9 mouse cellular contexts compared by ENCODE assay signal in genomic region chr4:88537328-88537727, GRCm38 (mm10). TPM values are rescaled to one million over a fixed set of nuclear protein-coding genes. Genes with fewer than 3 reads are reported as not detected.
DNase-seq lines count a peak whose midpoint lies in the region; ATAC-seq and TF ChIP-seq lines count a peak whose summit lies in the region.
"Had no signal": no experiment of that assay in that cellular context is flagged by ENCODE, and none has a peak within 500 bp of the region (broad histone marks: within the 10 kb centered on the region; RNA-seq: fewer than 3 reads in every experiment).

No protein-coding gene starts in this region.

- no peak overlapping the region for H3K27ac ChIP-seq in heart, embryonic 12.5 days (ENCODE audit: poor library complexity, severe bottlenecking)
- H3K27ac ChIP-seq in lung, postnatal 0 days (ENCODE audit: low read length): peak overlapping the region; percentile 16

- no peaks in the 10 kb centered on the region for H3K9me3 ChIP-seq in heart, embryonic 12.5 days (replicated peaks)
- H3K9me3 ChIP-seq in lung, postnatal 0 days (ENCODE audit: low read length): no peaks in the 10 kb centered on the region

- H3K4me2 ChIP-seq in heart, embryonic 12.5 days: peak overlapping the region; percentile 1; the same call in 1 of the 2 replicates
- peak overlapping the region; percentile 40 for H3K4me2 ChIP-seq in lung, postnatal 0 days (replicated peaks; ENCODE audit: low read depth, low read length)

- WGBS in heart, embryonic 12.5 days: 52% methylated on average over 12 of the region's 12 CpGs
- WGBS in lung, postnatal 0 days: 14% methylated on average over 12 of the region's 12 CpGs

- TF ChIP-seq CTCF in lung, postnatal 0 days (IDR thresholded peaks at IDR 0.05): no peak

- TF ChIP-seq EP300 in lung, postnatal 0 days (IDR thresholded peaks at IDR 0.05): peak; percentile 76

- no peak overlapping the region for H3K4me3 ChIP-seq in heart, embryonic 12.5 days
- peak overlapping the region; percentile 19 for H3K4me3 ChIP-seq in lung, postnatal 0 days (ENCODE audit: low read depth, low read length)

- no peaks in the 10 kb centered on the region for H3K4me1 ChIP-seq in heart, embryonic 12.5 days (replicated peaks)
- 0 out of 2 replicates have a peak, but pooled peaks cover 4% of the 10 kb centered on the region for H3K4me1 ChIP-seq in lung, postnatal 0 days (ENCODE audit: insufficient read depth, low read depth, low read length)

- H3K27me3 ChIP-seq in heart, embryonic 12.5 days (replicated peaks): no peaks in the 10 kb centered on the region
- H3K27me3 ChIP-seq in lung, postnatal 0 days (replicated peaks; ENCODE audit: insufficient read depth, low read length): no peaks in the 10 kb centered on the region

- no peak overlapping the region for H3K9ac ChIP-seq in heart, embryonic 12.5 days
- no peak overlapping the region for H3K9ac ChIP-seq in lung, postnatal 0 days (replicated peaks; ENCODE audit: low read depth)

- peak; percentile 62; the same call in 1 of the 2 replicates for ATAC-seq in frontal cortex, adult (ENCODE audit: low TSS enrichment)
- no peak for ATAC-seq in heart, embryonic 12.5 days (ENCODE audit: insufficient number of reproducible peaks, low FRiP score)
- ATAC-seq in lung, postnatal 0 days: peak; percentile 87
- ATAC-seq in erythroid progenitor cell, adult 5-6 weeks (replicated peaks; ENCODE audit: low FRiP score, poor library complexity, severe bottlenecking): no peak
- ATAC-seq: midbrain, embryonic 16.5 days had no signal

- H3K36me3 ChIP-seq in heart, embryonic 12.5 days: no peaks in the 10 kb centered on the region
- no peaks in the 10 kb centered on the region for H3K36me3 ChIP-seq in lung, postnatal 0 days (ENCODE audit: insufficient read depth, low read length)

- no peak for DNase-seq in frontal cortex, postnatal 14 days (ENCODE audit: low spot score in 2 of 2)
- DNase-seq in A20 (ENCODE audit: low read depth, low spot score): peak; percentile 40
- peak; percentile 94 for DNase-seq in lung, postnatal 0 days (ENCODE audit: low spot score)
- no peak for DNase-seq in cerebellum, adult 9-11 months
- DNase-seq in cerebellum, postnatal 10 days: no peak

RNA-seq across cellular contexts. Expression of gene Ifnb1, which starts 14.8 kb away (rescaled TPM):
- not detected in 2 replicates for polyA plus RNA-seq in heart, embryonic 12.5 days (2016; fragmentation: Nextera tagmentation; extraction: Ambion mirVana)
- polyA plus RNA-seq in lung, postnatal 0 days (2015; fragmentation: Nextera tagmentation; extraction: Ambion mirVana): not detected in 2 replicates
- total RNA-seq in erythroid progenitor cell, adult 5-6 weeks (2015; ENCODE audit: low replicate concordance): not detected in 2 replicates
- not detected in 2 replicates for total RNA-seq in erythroid progenitor cell, adult 5-6 weeks (2017; ENCODE audit: low replicate concordance)
- polyA plus RNA-seq: midbrain, embryonic 16.5 days had no signal

RNA-seq across cellular contexts. Expression of gene Ifna15, which starts 20.7 kb away (rescaled TPM):
- not detected in 2 replicates for polyA plus RNA-seq in heart, embryonic 12.5 days (2016; fragmentation: Nextera tagmentation; extraction: Ambion mirVana)
- polyA plus RNA-seq in lung, postnatal 0 days (2015; fragmentation: Nextera tagmentation; extraction: Ambion mirVana): not detected in 2 replicates
- total RNA-seq in erythroid progenitor cell, adult 5-6 weeks (2015; ENCODE audit: low replicate concordance): not detected in 2 replicates
- total RNA-seq in erythroid progenitor cell, adult 5-6 weeks (2017; ENCODE audit: low replicate concordance): not detected in 2 replicates
- polyA plus RNA-seq: midbrain, embryonic 16.5 days had no signal

RNA-seq across cellular contexts. Expression of gene Ifna14, which starts 34.3 kb away (rescaled TPM):
- not detected in 2 replicates for polyA plus RNA-seq in heart, embryonic 12.5 days (2016; fragmentation: Nextera tagmentation; extraction: Ambion mirVana)
- polyA plus RNA-seq in lung, postnatal 0 days (2015; fragmentation: Nextera tagmentation; extraction: Ambion mirVana): not detected in 2 replicates
- total RNA-seq in erythroid progenitor cell, adult 5-6 weeks (2015; ENCODE audit: low replicate concordance): not detected in 2 replicates
- not detected in 2 replicates for total RNA-seq in erythroid progenitor cell, adult 5-6 weeks (2017; ENCODE audit: low replicate concordance)
- polyA plus RNA-seq: midbrain, embryonic 16.5 days had no signal

RNA-seq across cellular contexts. Expression of gene Ifna9, which starts 54.9 kb away (rescaled TPM):
- polyA plus RNA-seq in heart, embryonic 12.5 days (2016; fragmentation: Nextera tagmentation; extraction: Ambion mirVana): not detected in 2 replicates
- polyA plus RNA-seq in lung, postnatal 0 days (2015; fragmentation: Nextera tagmentation; extraction: Ambion mirVana): not detected in 2 replicates
- total RNA-seq in erythroid progenitor cell, adult 5-6 weeks (2015; ENCODE audit: low replicate concordance): not detected in 2 replicates
- total RNA-seq in erythroid progenitor cell, adult 5-6 weeks (2017; ENCODE audit: low replicate concordance): not detected in 2 replicates
- polyA plus RNA-seq: midbrain, embryonic 16.5 days had no signal

Comparison
In these comparisons a context has a peak if more than half of its experiments do, and no peak if none do; other contexts are left out.
1. ATAC-seq: peak in frontal cortex, adult (single experiment) and lung, postnatal 0 days (single experiment); none in heart, embryonic 12.5 days (single experiment) and erythroid progenitor cell, adult 5-6 weeks (single experiment).
2. DNase-seq: peak in A20 (single experiment) and lung, postnatal 0 days (single experiment); none in frontal cortex, postnatal 14 days (0 of 2), cerebellum, adult 9-11 months (single experiment) and cerebellum, postnatal 10 days (0 of 2).